Mouse (Mus musculus) liver, adult 2 months (tissue): ENCODE measurements around the gene Hes7. TPM values are rescaled to one million over a fixed set of nuclear protein-coding genes. Genes with fewer than 3 reads are reported as not detected.

Experiments used
- DNase-seq: peaks from one replicate; pipeline ENCODE4 v3.0.0-alpha.2; 2011; ENCODE audit warnings: low read depth, low spot score; ENCODE audit errors: extremely low read depth
- H3K27ac ChIP-seq: fragments of 200-500 bp; replicated peaks from 2 replicates; pipeline ENCODE4 v1.5.1; 2012; ENCODE audit warnings: low read depth, mild to moderate bottlenecking, control low read depth, inconsistent platforms, low read length; ENCODE audit not compliant: insufficient read depth
- H3K27me3 ChIP-seq: fragments of 200-500 bp; 2 replicates; pipeline ENCODE4 v1.6.1; 2012; ENCODE audit warnings: mild to moderate bottlenecking, moderate library complexity, low read length, inconsistent platforms; ENCODE audit not compliant: control insufficient read depth, insufficient read depth
- H3K36me3 ChIP-seq: fragments of 200-500 bp; 2 replicates; pipeline ENCODE4 v1.6.1; 2012; ENCODE audit warnings: low read length, inconsistent platforms; ENCODE audit not compliant: control insufficient read depth, insufficient read depth
- H3K4me1 ChIP-seq: fragments of 200-500 bp; 2 replicates; pipeline ENCODE4 v1.6.1; 2011; ENCODE audit warnings: low read length; ENCODE audit not compliant: control insufficient read depth, insufficient read depth
- H3K4me3 ChIP-seq: fragments of 200-500 bp; 2 replicates; pipeline ENCODE4 v1.5.1; 2011; ENCODE audit warnings: low read depth, mild to moderate bottlenecking, control low read depth, low read length, moderate library complexity; ENCODE audit not compliant: insufficient read depth
- H3K79me2 ChIP-seq: fragments of 200-500 bp; 2 replicates; pipeline ENCODE4 v1.6.1; 2012; ENCODE audit warnings: inconsistent platforms, mild to moderate bottlenecking, low read length, moderate library complexity; ENCODE audit not compliant: control insufficient read depth, insufficient read depth
- H3K9ac ChIP-seq: fragments of 200-500 bp; 2 replicates; pipeline ENCODE4 v1.6.1; 2012; ENCODE audit warnings: low read depth, mild to moderate bottlenecking, control low read depth, inconsistent platforms, low read length
- CTCF ChIP-seq: fragments of 200-500 bp; IDR thresholded peaks from 2 replicates; pipeline ENCODE4 v1.5.1; 2011; ENCODE audit warnings: low read depth, low read length, control low read depth
- POLR2A ChIP-seq: fragments of 200-500 bp; IDR thresholded peaks from 2 replicates; pipeline ENCODE4 v1.6.1; 2011; ENCODE audit warnings: low read length, control low read depth; ENCODE audit not compliant: insufficient read depth; ENCODE audit errors: extremely low read depth
- WGBS: fragments of 180-500 bp; shearing (Covaris S2); methylation state at CpG from one replicate; pipeline ENCODE4 v1.1.7; 2018; 5-methylcytosine and 5-hydroxymethylcytosine counted together
- polyA plus RNA-seq: library from polyadenylated mRNA; depleted of rRNA; stranded (reverse); fragments of >200 nt; gene quantifications from 2 replicates; pipeline ENCODE4 v1.2.3, GENCODE M21; 2012
- total RNA-seq: library from RNA; depleted of rRNA; stranded (reverse); fragments of >200 nt; gene quantifications from 2 replicates; pipeline ENCODE4 v1.2.3, GENCODE M21; 2014

The Hes7 gene
- total and polyA plus RNA-seq, 2 experiments: 0.05 TPM; not detected in 1

DNA sequence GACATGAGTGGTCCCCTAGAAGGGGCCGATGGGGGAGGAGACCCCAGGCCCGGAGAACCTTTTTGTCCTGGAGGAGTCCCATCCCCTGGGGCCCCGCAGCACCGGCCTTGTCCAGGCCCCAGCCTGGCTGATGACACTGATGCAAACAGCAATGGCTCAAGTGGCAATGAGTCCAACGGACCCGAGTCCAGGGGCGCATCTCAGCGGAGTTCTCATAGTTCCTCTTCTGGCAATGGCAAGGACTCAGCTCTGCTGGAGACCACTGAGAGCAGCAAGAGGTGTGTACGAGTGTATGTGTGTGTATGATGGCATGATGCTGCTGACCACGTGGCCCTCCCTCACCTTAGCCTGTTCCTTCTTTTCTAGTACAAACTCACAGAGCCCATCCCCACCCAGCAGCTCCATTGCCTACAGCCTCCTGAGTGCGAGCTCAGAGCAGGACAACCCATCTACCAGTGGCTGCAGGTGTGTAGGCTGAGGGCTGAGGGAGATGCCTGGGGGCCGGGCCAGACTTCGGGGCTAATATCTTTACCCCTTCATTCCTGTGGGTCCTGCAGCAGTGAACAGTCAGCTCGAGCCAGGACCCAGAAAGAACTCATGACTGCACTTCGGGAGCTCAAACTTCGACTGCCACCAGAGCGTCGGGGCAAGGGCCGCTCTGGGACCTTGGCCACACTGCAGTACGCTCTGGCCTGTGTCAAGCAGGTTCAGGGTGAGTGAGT is 19.4 kb upstream of the Hes7 start:
- Histone ChIP-seq H3K9ac (no peak overlapping the region), H3K79me2 (peaks cover 13% of the 10 kb centered on the region; the same call in 1 of the 2 replicates), H3K27me3 (no peaks in the 10 kb centered on the region), H3K27ac (no peak overlapping the region), H3K4me3 (no peak overlapping the region), H3K36me3 (peaks cover 50% of the 10 kb centered on the region), H3K4me1 (peaks cover 12% of the 10 kb centered on the region)
- 87% methylated on average over 20 of the region's 20 CpGs for WGBS
- TF ChIP-seq CTCF: no peak
- TF ChIP-seq POLR2A: no peak
- DNase-seq: no peak

DNA sequence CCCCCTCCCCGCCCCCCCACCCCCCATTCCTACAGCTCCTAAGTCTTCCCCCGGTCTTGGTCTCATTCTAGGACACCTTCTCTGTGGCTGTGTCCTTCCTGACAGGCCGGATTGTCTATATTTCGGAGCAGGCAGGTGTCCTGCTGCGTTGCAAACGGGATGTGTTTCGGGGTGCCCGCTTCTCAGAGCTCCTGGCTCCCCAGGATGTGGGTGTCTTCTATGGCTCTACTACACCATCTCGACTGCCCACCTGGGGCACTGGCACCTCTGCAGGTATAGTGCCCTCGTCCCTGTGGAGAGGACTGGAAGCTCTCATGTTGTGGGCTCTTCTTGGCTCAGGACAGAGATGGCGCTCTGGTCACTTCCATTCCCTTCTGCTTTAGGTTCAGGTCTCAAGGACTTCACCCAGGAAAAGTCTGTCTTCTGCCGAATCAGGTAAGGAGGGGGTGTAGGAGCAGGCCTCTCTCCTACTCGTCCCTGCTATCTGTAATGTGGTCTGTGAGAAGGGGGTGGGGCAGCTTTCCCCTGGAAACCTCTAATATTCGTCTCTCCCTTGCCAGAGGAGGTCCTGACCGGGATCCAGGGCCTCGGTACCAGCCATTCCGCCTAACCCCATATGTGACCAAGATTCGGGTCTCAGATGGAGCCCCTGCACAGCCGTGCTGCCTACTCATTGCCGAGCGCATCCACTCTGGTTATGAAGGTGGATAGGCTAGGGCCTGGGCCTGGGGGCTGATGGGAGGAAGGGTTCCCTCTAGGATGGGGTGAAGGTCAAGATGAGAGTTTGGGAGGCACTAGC is 18.4 kb upstream of the Hes7 start:
- H3K9ac ChIP-seq: no peak overlapping the region
- peaks cover 55% of the 10 kb centered on the region for H3K36me3 ChIP-seq
- H3K4me3 ChIP-seq: no peak overlapping the region
- H3K27me3 ChIP-seq: no peaks in the 10 kb centered on the region
- H3K27ac ChIP-seq: no peak overlapping the region
- no peak for TF ChIP-seq CTCF
- no peak for TF ChIP-seq POLR2A
- WGBS: 95% methylated on average over 21 of the region's 21 CpGs
- no peak for DNase-seq
- peaks cover 12% of the 10 kb centered on the region for H3K4me1 ChIP-seq
- H3K79me2 ChIP-seq: peaks cover 13% of the 10 kb centered on the region; the same call in 1 of the 2 replicates

DNA sequence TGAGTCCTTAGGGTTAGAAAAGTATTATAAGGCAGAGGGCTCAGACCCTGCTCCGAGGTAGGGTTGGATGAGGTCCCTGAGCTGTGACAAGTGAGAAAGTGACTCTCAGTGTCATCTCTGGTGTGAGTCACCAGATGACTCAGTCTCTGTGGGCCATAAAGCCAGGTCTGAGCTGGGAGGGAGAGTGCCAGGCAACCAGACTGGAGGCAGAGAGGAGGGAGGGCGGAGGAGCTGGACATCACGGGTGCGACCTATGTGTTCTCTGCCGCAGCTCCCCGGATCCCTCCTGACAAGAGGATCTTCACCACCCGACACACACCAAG is 17.8 kb upstream of the Hes7 start:
- Histone ChIP-seq H3K9ac (no peak overlapping the region), H3K27ac (no peak overlapping the region), H3K79me2 (peaks cover 13% of the 10 kb centered on the region; the same call in 1 of the 2 replicates), H3K27me3 (no peaks in the 10 kb centered on the region), H3K4me1 (peaks cover 12% of the 10 kb centered on the region), H3K4me3 (no peak overlapping the region), H3K36me3 (peaks cover 60% of the 10 kb centered on the region)
- 94% methylated on average over 7 of the region's 7 CpGs for WGBS
- no peak for DNase-seq
- TF ChIP-seq CTCF (no peak), POLR2A (no peak)

DNA sequence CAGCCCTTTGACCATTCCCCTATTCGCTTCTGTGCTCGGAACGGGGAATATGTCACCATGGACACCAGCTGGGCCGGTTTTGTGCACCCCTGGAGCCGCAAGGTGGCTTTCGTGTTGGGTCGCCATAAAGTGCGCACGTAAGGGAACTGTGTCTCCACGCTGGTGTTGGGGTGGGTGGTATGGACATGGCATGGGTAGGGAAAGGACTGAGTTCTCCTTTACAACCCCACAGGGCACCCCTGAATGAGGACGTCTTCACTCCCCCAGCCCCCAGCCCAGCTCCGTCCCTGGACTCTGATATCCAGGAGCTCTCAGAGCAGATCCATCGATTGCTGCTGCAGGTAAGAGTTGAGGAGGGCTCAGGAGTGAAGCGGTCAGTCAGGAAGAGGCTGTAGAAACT is 17.1 kb upstream of the Hes7 start:
- no peak overlapping the region for H3K4me3 ChIP-seq
- 98% methylated on average over 14 of the region's 14 CpGs for WGBS
- no peaks in the 10 kb centered on the region for H3K27me3 ChIP-seq
- no peak overlapping the region for H3K9ac ChIP-seq
- DNase-seq: no peak
- H3K4me1 ChIP-seq: peaks cover 9% of the 10 kb centered on the region
- peaks cover 13% of the 10 kb centered on the region; the same call in 1 of the 2 replicates for H3K79me2 ChIP-seq
- peaks cover 65% of the 10 kb centered on the region for H3K36me3 ChIP-seq
- no peak overlapping the region for H3K27ac ChIP-seq
- TF ChIP-seq CTCF (no peak), POLR2A (no peak)

DNA sequence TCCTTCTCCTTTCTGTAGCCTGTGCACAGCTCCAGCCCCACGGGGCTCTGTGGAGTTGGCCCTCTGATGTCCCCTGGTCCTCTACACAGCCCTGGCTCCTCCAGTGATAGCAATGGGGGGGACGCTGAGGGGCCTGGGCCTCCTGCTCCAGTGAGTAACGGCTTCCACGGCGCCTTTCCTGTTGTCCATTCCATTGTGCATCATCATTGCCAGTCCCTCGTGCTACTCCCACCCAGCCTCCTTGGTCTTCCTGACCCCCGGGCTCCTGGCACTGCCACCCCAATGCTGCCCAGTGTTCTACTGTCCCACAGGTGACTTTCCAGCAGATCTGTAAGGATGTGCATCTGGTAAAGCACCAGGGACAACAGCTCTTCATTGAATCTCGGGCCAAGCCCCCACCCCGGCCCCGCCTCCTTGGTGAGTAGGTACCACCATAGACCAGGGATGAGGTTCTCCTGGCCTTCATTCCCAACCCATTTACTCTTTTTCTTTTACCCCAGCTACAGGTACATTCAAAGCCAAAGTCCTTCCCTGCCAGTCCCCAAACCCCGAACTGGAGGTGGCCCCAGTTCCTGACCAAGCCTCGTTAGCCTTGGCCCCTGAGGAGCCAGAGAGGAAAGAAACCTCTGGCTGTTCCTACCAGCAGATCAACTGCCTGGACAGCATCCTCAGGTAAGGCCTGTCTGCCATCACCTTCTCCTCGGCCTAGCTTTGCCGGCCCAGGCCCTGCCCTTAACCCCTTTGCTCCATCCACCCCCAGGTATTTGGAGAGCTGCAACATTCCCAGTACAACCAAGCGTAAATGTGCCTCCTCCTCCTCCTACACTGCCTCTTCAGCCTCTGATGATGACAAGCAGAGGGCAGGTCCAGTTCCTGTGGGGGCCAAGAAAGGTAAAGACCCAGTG is 16.4 kb upstream of the Hes7 start:
- peaks cover 13% of the 10 kb centered on the region; the same call in 1 of the 2 replicates for H3K79me2 ChIP-seq
- no peak overlapping the region for H3K27ac ChIP-seq
- H3K27me3 ChIP-seq: no peaks in the 10 kb centered on the region
- 93% methylated on average over 15 of the region's 15 CpGs for WGBS
- TF ChIP-seq CTCF (no peak), POLR2A (no peak)
- peaks cover 6% of the 10 kb centered on the region for H3K4me1 ChIP-seq
- no peak overlapping the region for H3K4me3 ChIP-seq
- H3K9ac ChIP-seq: no peak overlapping the region
- H3K36me3 ChIP-seq: peaks cover 70% of the 10 kb centered on the region
- DNase-seq: no peak
